Mouse (Mus musculus) liver, embryonic 15.5 days (tissue): ENCODE measurements around the gene Kif5c. TPM values are rescaled to one million over a fixed set of nuclear protein-coding genes. Genes with fewer than 3 reads are reported as not detected.

Experiments
- ATAC-seq: fragments of 200-750 bp; cut with Nextera tagmentation; 2 replicates; pipeline ENCODE4 v1.8.0; 2017; ENCODE audit warnings: moderate number of reproducible peaks, mild to moderate bottlenecking, moderate library complexity; ENCODE audit not compliant: insufficient read depth
- H3K27ac ChIP-seq: fragments of 300-500 bp; sonication (generic); replicated peaks from 2 replicates; pipeline ENCODE4 v1.5.1; 2015; ENCODE audit warnings: mild to moderate bottlenecking, inconsistent platforms
- H3K27me3 ChIP-seq: fragments of 300-500 bp; sonication (generic); 2 replicates; pipeline ENCODE4 v1.6.1; 2015; ENCODE audit warnings: mild to moderate bottlenecking, inconsistent platforms
- H3K36me3 ChIP-seq: fragments of 300-500 bp; sonication (generic); replicated peaks from 2 replicates; pipeline ENCODE4 v1.6.1; 2015; ENCODE audit warnings: moderate library complexity, mild to moderate bottlenecking, inconsistent platforms
- H3K4me1 ChIP-seq: fragments of 300-500 bp; sonication (generic); replicated peaks from 2 replicates; pipeline ENCODE4 v1.6.1; 2015; ENCODE audit warnings: inconsistent platforms
- H3K4me2 ChIP-seq: fragments of 300-500 bp; sonication (generic); 2 replicates; pipeline ENCODE4 v1.6.1; 2015; ENCODE audit warnings: moderate library complexity, mild to moderate bottlenecking, inconsistent platforms
- H3K4me3 ChIP-seq: fragments of 300-500 bp; sonication (generic); replicated peaks from 2 replicates; pipeline ENCODE4 v1.5.1; 2015; ENCODE audit warnings: mild to moderate bottlenecking, inconsistent platforms
- H3K9ac ChIP-seq: fragments of 300-500 bp; sonication (generic); 2 replicates; pipeline ENCODE4 v1.6.1; 2015; ENCODE audit warnings: moderate library complexity, mild to moderate bottlenecking, inconsistent platforms
- H3K9me3 ChIP-seq: fragments of 300-500 bp; sonication (generic); replicated peaks from 2 replicates; pipeline ENCODE4 v1.6.1; 2016; ENCODE audit warnings: inconsistent platforms
- WGBS: fragments of 180-500 bp; shearing (Covaris S2); methylation state at CpG from one replicate; pipeline ENCODE4 v1.1.7; 2015; ENCODE audit warnings: mixed read lengths; ENCODE audit not compliant: insufficient replicate concordance; 5-methylcytosine and 5-hydroxymethylcytosine counted together
- polyA plus RNA-seq: library from polyadenylated mRNA; unstranded; fragments of >200 nt; fragmentation: Nextera tagmentation; extraction: Ambion mirVana; gene quantifications from 2 replicates; pipeline ENCODE4 v1.2.1, GENCODE M21; 2015

The Kif5c gene
- polyA plus RNA-seq, 1 experiment from 2014 or later = 0.17 TPM

DNA sequence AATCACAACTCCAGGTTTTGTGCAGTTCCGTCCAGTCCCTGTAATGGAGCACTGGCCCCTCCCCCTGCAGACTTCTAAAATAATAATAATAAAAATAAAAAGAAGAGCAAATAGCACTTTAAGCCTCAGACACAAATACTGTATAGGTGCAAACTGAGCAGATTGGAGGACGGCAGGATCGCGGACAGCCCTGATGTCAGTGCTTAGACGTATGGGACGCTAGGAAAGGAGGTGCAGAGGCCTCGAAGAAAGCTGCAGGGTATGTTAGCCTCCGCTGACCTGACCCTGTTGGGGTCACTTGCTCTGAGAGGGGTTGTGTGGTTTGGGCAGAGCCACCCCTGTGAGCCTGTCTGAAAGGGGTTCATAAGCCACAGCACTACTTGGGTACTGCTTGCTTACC lies 185.3 kb downstream of the Kif5c start:
- H3K4me1 ChIP-seq = no peaks in the 10 kb centered on the region
- H3K4me3 ChIP-seq = no peak overlapping the region
- no peaks in the 10 kb centered on the region for H3K36me3 ChIP-seq
- no peak overlapping the region for H3K9ac ChIP-seq
- H3K27ac ChIP-seq = no peak overlapping the region
- 78% methylated on average over 8 of the region's 8 CpGs for WGBS
- H3K4me2 ChIP-seq = no peak overlapping the region
- no peaks in the 10 kb centered on the region; the same call in 1 of the 2 replicates for H3K27me3 ChIP-seq
- H3K9me3 ChIP-seq = no peaks in the 10 kb centered on the region
- ATAC-seq = no peak

GRCm38 (mm10) chr2:49805736-49806371 lies 186.8 kb downstream of the Kif5c start:
- H3K9ac ChIP-seq = no peak overlapping the region
- H3K4me3 ChIP-seq = no peak overlapping the region
- no peaks in the 10 kb centered on the region for H3K9me3 ChIP-seq
- 69% methylated on average over 11 of the region's 11 CpGs for WGBS
- H3K4me2 ChIP-seq = no peak overlapping the region
- H3K36me3 ChIP-seq = no peaks in the 10 kb centered on the region
- no peaks in the 10 kb centered on the region for H3K4me1 ChIP-seq
- H3K27ac ChIP-seq = no peak overlapping the region
- H3K27me3 ChIP-seq = no peaks in the 10 kb centered on the region; the same call in 1 of the 2 replicates
- no peak for ATAC-seq

- H3K27me3 ChIP-seq = no peaks in the 10 kb centered on the region; the same call in 1 of the 2 replicates
- no peak for ATAC-seq
- H3K9ac ChIP-seq = no peak overlapping the region
- H3K4me2 ChIP-seq = no peak overlapping the region
- no peak overlapping the region for H3K27ac ChIP-seq
- no peaks in the 10 kb centered on the region for H3K9me3 ChIP-seq
- no peak overlapping the region for H3K4me3 ChIP-seq
- no peaks in the 10 kb centered on the region for H3K4me1 ChIP-seq
- H3K36me3 ChIP-seq = no peaks in the 10 kb centered on the region
- 63% methylated on average over 6 of the region's 6 CpGs for WGBS
Measured at GRCm38 (mm10) chr2:49809496-49809895, 190.4 kb downstream of the Kif5c start.

- no peaks in the 10 kb centered on the region for H3K27me3 ChIP-seq
- no peak overlapping the region for H3K27ac ChIP-seq
- H3K9ac ChIP-seq = no peak overlapping the region
- H3K36me3 ChIP-seq = no peaks in the 10 kb centered on the region
- H3K4me3 ChIP-seq = no peak overlapping the region
- no peaks in the 10 kb centered on the region for H3K9me3 ChIP-seq
- ATAC-seq = no peak
- no peak overlapping the region for H3K4me2 ChIP-seq
- H3K4me1 ChIP-seq = no peaks in the 10 kb centered on the region
- 40% methylated on average over 11 of the region's 11 CpGs for WGBS
Measured at GRCm38 (mm10) chr2:49811420-49811819, 192.3 kb downstream of the Kif5c start.

DNA sequence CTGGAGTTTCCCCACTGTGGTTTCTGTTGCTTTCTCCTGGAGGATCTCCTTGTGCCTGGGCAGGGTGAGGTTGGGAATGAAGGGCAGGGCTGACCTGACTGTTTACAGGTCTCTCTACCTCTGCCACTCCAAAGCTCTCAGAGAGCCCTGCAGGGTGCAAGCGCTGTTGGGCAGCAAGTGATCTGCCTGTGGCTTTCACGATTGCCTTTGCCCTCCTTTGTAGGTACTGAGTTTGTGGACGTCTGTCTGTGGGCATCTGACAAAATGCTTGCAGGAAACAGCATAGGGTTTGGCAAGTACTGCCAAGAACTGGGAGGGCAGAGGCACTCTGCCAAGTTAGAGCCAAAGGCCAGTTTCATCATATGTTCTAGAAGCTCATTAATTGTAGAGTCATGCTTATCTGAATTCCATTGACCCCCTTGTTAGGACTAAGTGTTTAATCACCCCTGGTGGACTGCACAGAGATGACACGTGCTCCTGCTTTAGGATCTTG lies 192.8 kb downstream of the Kif5c start:
- Histone ChIP-seq H3K27me3 (no peaks in the 10 kb centered on the region), H3K36me3 (no peaks in the 10 kb centered on the region), H3K27ac (no peak overlapping the region), H3K9me3 (no peaks in the 10 kb centered on the region), H3K9ac (no peak overlapping the region), H3K4me3 (no peak overlapping the region), H3K4me1 (no peaks in the 10 kb centered on the region), H3K4me2 (no peak overlapping the region)
- WGBS = 39% methylated on average over 4 of the region's 4 CpGs
- ATAC-seq = no peak

GRCm38 (mm10) chr2:49813151-49813550 lies 194.1 kb downstream of the Kif5c start:
- no peaks in the 10 kb centered on the region for H3K27me3 ChIP-seq
- H3K9me3 ChIP-seq = no peaks in the 10 kb centered on the region
- no peak overlapping the region for H3K4me2 ChIP-seq
- no peak overlapping the region for H3K4me3 ChIP-seq
- WGBS = 23% methylated on average over 4 of the region's 4 CpGs
- H3K36me3 ChIP-seq = no peaks in the 10 kb centered on the region
- no peak overlapping the region for H3K9ac ChIP-seq
- H3K27ac ChIP-seq = no peak overlapping the region
- H3K4me1 ChIP-seq = no peaks in the 10 kb centered on the region
- no peak for ATAC-seq

- ATAC-seq = no peak
- no peaks in the 10 kb centered on the region for H3K27me3 ChIP-seq
- no peaks in the 10 kb centered on the region for H3K9me3 ChIP-seq
- no peaks in the 10 kb centered on the region for H3K4me1 ChIP-seq
- 18% methylated on average over 6 of the region's 6 CpGs for WGBS
- H3K9ac ChIP-seq = no peak overlapping the region
- no peak overlapping the region for H3K4me2 ChIP-seq
- H3K27ac ChIP-seq = no peak overlapping the region
- H3K36me3 ChIP-seq = no peaks in the 10 kb centered on the region
- H3K4me3 ChIP-seq = no peak overlapping the region
Measured at GRCm38 (mm10) chr2:49814011-49814410, 194.9 kb downstream of the Kif5c start.

GRCm38 (mm10) chr2:49815696-49816320 lies 196.7 kb downstream of the Kif5c start:
- H3K4me3 ChIP-seq = no peak overlapping the region
- no peaks in the 10 kb centered on the region for H3K27me3 ChIP-seq
- H3K36me3 ChIP-seq = no peaks in the 10 kb centered on the region
- H3K27ac ChIP-seq = no peak overlapping the region
- WGBS = 52% methylated on average over 3 of the region's 3 CpGs
- no peaks in the 10 kb centered on the region for H3K4me1 ChIP-seq
- no peak for ATAC-seq
- no peaks in the 10 kb centered on the region for H3K9me3 ChIP-seq
- H3K9ac ChIP-seq = no peak overlapping the region
- no peak overlapping the region for H3K4me2 ChIP-seq

DNA sequence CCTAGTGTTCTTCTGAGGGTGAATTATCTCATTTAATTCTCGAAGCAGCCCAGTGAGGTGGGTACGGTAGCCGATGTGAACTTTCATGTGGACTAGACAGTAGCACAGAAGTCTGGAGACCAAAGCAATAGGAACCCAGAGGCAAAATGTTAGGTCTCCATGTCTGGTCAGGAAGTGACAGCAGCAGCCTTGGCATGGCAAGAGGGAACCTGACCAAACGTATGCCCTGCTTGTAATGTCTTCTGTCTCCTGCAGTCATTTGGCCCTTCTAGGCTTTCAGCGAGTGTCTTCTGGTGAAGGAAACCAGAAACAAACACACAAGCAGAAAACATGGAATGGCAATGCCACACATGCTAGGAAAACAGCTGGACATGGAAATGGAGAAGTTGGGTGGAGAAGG lies 197.5 kb downstream of the Kif5c start:
- no peaks in the 10 kb centered on the region for H3K9me3 ChIP-seq
- no peaks in the 10 kb centered on the region for H3K36me3 ChIP-seq
- no peaks in the 10 kb centered on the region for H3K4me1 ChIP-seq
- no peak overlapping the region for H3K27ac ChIP-seq
- no peak overlapping the region for H3K9ac ChIP-seq
- no peak overlapping the region for H3K4me2 ChIP-seq
- H3K27me3 ChIP-seq = no peaks in the 10 kb centered on the region
- no peak overlapping the region for H3K4me3 ChIP-seq
- ATAC-seq = no peak
- WGBS = 64% methylated on average over 5 of the region's 5 CpGs

DNA sequence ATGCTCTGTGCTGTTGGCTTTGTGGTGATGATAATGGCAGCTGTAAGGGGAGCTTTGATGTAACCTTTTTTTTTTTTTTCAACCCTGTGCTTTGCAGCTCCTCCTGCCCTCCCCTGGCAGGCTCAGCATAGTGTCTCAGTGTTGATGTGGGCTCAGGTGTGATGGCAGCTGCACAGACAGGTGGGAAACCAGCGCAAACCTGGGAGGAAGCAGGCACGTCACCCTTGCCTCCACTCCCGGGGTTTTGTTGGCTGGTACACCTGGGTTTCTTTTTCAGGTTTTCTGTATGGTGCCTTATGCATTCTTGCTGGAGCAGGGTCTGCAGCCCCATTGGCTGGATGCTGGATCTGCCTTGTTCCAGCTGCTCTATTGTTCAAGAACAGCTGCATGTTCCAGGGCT lies 198.1 kb downstream of the Kif5c start:
- Histone ChIP-seq H3K4me2 (no peak overlapping the region), H3K36me3 (no peaks in the 10 kb centered on the region), H3K4me1 (no peaks in the 10 kb centered on the region), H3K9ac (no peak overlapping the region), H3K9me3 (no peaks in the 10 kb centered on the region), H3K27me3 (no peaks in the 10 kb centered on the region), H3K27ac (no peak overlapping the region), H3K4me3 (no peak overlapping the region)
- no peak for ATAC-seq
- 78% methylated on average over 3 of the region's 3 CpGs for WGBS

- ATAC-seq = no peak
- Histone ChIP-seq H3K27ac (no peak overlapping the region), H3K4me2 (no peak overlapping the region), H3K4me3 (no peak overlapping the region), H3K36me3 (no peaks in the 10 kb centered on the region), H3K4me1 (no peaks in the 10 kb centered on the region), H3K27me3 (no peaks in the 10 kb centered on the region), H3K9ac (no peak overlapping the region), H3K9me3 (no peaks in the 10 kb centered on the region)
- 67% methylated on average over 5 of the region's 5 CpGs for WGBS
Measured at GRCm38 (mm10) chr2:49818126-49818525, 199.0 kb downstream of the Kif5c start.

- 66% methylated on average over 1 of the region's 1 CpGs for WGBS
- Histone ChIP-seq H3K36me3 (no peaks in the 10 kb centered on the region), H3K4me1 (no peaks in the 10 kb centered on the region), H3K9ac (no peak overlapping the region), H3K4me3 (no peak overlapping the region), H3K27me3 (no peaks in the 10 kb centered on the region), H3K4me2 (no peak overlapping the region), H3K27ac (no peak overlapping the region), H3K9me3 (no peaks in the 10 kb centered on the region)
- no peak for ATAC-seq
Measured at GRCm38 (mm10) chr2:49822312-49822711, 203.2 kb downstream of the Kif5c start.
